Mouse (Mus musculus): Measurements from ENCODE around the gene Errfi1.
A peak's percentile ranks its signal among the peaks of the same experiment; 100 is the strongest.

DNA sequence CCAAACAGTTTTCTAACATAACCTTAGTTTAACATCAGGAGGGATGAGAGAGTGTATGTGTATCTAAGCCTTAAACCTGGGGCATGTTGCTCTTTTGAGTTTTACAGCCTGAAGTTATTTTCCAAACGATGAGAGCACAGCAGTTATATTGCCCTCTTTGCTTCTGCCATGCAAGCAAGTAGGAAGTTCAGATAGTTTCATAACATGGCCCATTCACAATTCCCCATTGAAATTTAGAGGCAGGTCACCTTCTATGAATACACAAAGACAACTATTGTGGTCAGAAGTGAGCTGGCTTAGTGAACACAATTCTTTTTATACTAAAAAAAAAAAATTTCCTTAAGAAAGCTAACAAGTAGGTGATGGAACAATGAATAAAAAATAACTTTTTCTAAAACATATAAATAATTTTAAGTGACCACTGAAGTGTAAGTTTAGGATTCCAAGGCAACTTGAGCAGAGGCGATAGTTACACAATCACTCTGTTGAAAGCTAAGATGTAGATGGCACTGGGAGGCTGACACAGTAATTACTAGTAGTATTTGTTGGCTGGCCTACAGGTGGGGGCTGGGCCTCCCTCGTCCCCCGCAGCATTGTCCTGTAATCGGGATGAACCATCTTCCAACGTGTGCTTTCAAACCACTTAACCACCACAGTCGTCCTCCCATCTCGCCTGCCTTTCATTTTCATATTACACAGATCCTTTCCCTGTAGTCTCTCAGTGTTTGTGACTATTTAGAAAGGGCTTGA, 9.1 kb downstream of the Errfi1 start:
- TF ChIP-seq CTCF (IDR thresholded peaks at IDR 0.05; ENCODE audit: low read depth, low read length): peak; percentile 42; the same call in 1 of the 2 replicates
- 0 out of 2 replicates have a peak, but pooled peaks have one; percentile 35 for TF ChIP-seq POLR2A (IDR thresholded peaks at IDR 0.05; ENCODE audit: extremely low read depth, insufficient read depth, low read length)
